Mouse (Mus musculus) liver, postnatal 0 days (tissue): ENCODE measurements around the gene Dlg1.

Source experiments
- CTCF ChIP-seq: sonication (generic); IDR thresholded peaks from 2 replicates; pipeline ENCODE4 v1.5.1; 2016; ENCODE audit warnings: antibody characterized with exemption, low read depth
- EP300 ChIP-seq: IDR thresholded peaks from 2 replicates; pipeline ENCODE4 v1.6.1; 2016; ENCODE audit warnings: antibody characterized with exemption, low read depth, mild to moderate bottlenecking

- no peak for TF ChIP-seq CTCF
- no peak for TF ChIP-seq EP300
Measured at GRCm38 (mm10) chr16:31652115-31652843, 11.0 kb upstream of the Dlg1 start.
